Mouse (Mus musculus): ENCODE data around the gene Ripor3. TPM values are rescaled to one million over a fixed set of nuclear protein-coding genes. Genes with fewer than 3 reads are reported as not detected.

The Ripor3 gene
- polyA plus RNA-seq, 1 experiment = 0.13 TPM

GRCm38 (mm10) chr2:167965911-167966310, 44.5 kb downstream of the Ripor3 start:
- no peak for TF ChIP-seq TAL1 (IDR thresholded peaks at IDR 0.05; ENCODE audit: low read length)
- no peak for TF ChIP-seq GATA1 (IDR thresholded peaks at IDR 0.05; ENCODE audit: low read length)
- Histone ChIP-seq H3K4me3 (replicated peaks) (no peak overlapping the region), H3K36me3 (ENCODE audit: control insufficient read depth) (peaks cover 75% of the 10 kb centered on the region)

GRCm38 (mm10) chr2:167964320-167964719, 46.1 kb downstream of the Ripor3 start:
- no peak overlapping the region for H3K4me3 ChIP-seq (replicated peaks)
- no peaks in the 10 kb centered on the region for H3K9me3 ChIP-seq (ENCODE audit: control insufficient read depth, low read length)
- TF ChIP-seq TAL1 (IDR thresholded peaks at IDR 0.05; ENCODE audit: low read length) (no peak), GATA1 (IDR thresholded peaks at IDR 0.05; ENCODE audit: low read length) (no peak)
- peaks cover 7% of the 10 kb centered on the region for H3K4me1 ChIP-seq (ENCODE audit: control insufficient read depth)
- H3K36me3 ChIP-seq (ENCODE audit: control insufficient read depth) = peaks cover 61% of the 10 kb centered on the region
- no peaks in the 10 kb centered on the region for H3K27me3 ChIP-seq (ENCODE audit: control insufficient read depth)

More at GRCm38 (mm10) chr2:167965911-167966310, 44.5 kb downstream of the Ripor3 start:
- H3K9me3 ChIP-seq (ENCODE audit: control insufficient read depth, low read length) = no peaks in the 10 kb centered on the region
- H3K27me3 ChIP-seq (ENCODE audit: control insufficient read depth) = no peaks in the 10 kb centered on the region
- no peaks in the 10 kb centered on the region; the same call in 1 of the 2 replicates for H3K4me1 ChIP-seq (ENCODE audit: control insufficient read depth)

GRCm38 (mm10) chr2:167963778-167964300, 46.6 kb downstream of the Ripor3 start:
- Histone ChIP-seq H3K36me3 (ENCODE audit: control insufficient read depth) (peaks cover 58% of the 10 kb centered on the region), H3K4me3 (replicated peaks) (no peak overlapping the region), H3K27me3 (ENCODE audit: control insufficient read depth) (no peaks in the 10 kb centered on the region), H3K9me3 (ENCODE audit: control insufficient read depth, low read length) (no peaks in the 10 kb centered on the region), H3K4me1 (ENCODE audit: control insufficient read depth) (peaks cover 9% of the 10 kb centered on the region)
- no peak for TF ChIP-seq TAL1 (IDR thresholded peaks at IDR 0.05; ENCODE audit: low read length)
- TF ChIP-seq GATA1 (IDR thresholded peaks at IDR 0.05; ENCODE audit: low read length) = no peak

GRCm38 (mm10) chr2:167963176-167963575, 47.2 kb downstream of the Ripor3 start:
- H3K4me3 ChIP-seq (replicated peaks) = no peak overlapping the region
- H3K4me1 ChIP-seq (ENCODE audit: control insufficient read depth) = peaks cover 9% of the 10 kb centered on the region
- H3K9me3 ChIP-seq (ENCODE audit: control insufficient read depth, low read length) = no peaks in the 10 kb centered on the region
- peaks cover 51% of the 10 kb centered on the region for H3K36me3 ChIP-seq (ENCODE audit: control insufficient read depth)
- TF ChIP-seq TAL1 (IDR thresholded peaks at IDR 0.05; ENCODE audit: low read length) (no peak), GATA1 (IDR thresholded peaks at IDR 0.05; ENCODE audit: low read length) (no peak)
- no peaks in the 10 kb centered on the region for H3K27me3 ChIP-seq (ENCODE audit: control insufficient read depth)

- Histone ChIP-seq H3K9me3 (ENCODE audit: control insufficient read depth, low read length) (no peaks in the 10 kb centered on the region), H3K4me1 (ENCODE audit: control insufficient read depth) (peaks cover 9% of the 10 kb centered on the region), H3K4me3 (replicated peaks) (no peak overlapping the region), H3K36me3 (ENCODE audit: control insufficient read depth) (peaks cover 43% of the 10 kb centered on the region), H3K27me3 (ENCODE audit: control insufficient read depth) (no peaks in the 10 kb centered on the region)
- TF ChIP-seq GATA1 (IDR thresholded peaks at IDR 0.05; ENCODE audit: low read length) (no peak), TAL1 (IDR thresholded peaks at IDR 0.05; ENCODE audit: low read length) (no peak)
Measured at GRCm38 (mm10) chr2:167962347-167962746, 48.1 kb downstream of the Ripor3 start.

GRCm38 (mm10) chr2:167960584-167960983, 49.8 kb downstream of the Ripor3 start:
- peaks cover 9% of the 10 kb centered on the region for H3K4me1 ChIP-seq (ENCODE audit: control insufficient read depth)
- H3K4me3 ChIP-seq (replicated peaks) = no peak overlapping the region
- H3K9me3 ChIP-seq (ENCODE audit: control insufficient read depth, low read length) = no peaks in the 10 kb centered on the region
- H3K27me3 ChIP-seq (ENCODE audit: control insufficient read depth) = no peaks in the 10 kb centered on the region
- peaks cover 25% of the 10 kb centered on the region for H3K36me3 ChIP-seq (ENCODE audit: control insufficient read depth)
- TF ChIP-seq TAL1 (IDR thresholded peaks at IDR 0.05; ENCODE audit: low read length) (no peak), GATA1 (IDR thresholded peaks at IDR 0.05; ENCODE audit: low read length) (no peak)

- Histone ChIP-seq H3K4me1 (ENCODE audit: control insufficient read depth) (peaks cover 9% of the 10 kb centered on the region), H3K36me3 (ENCODE audit: control insufficient read depth) (peaks cover 19% of the 10 kb centered on the region)
Measured at GRCm38 (mm10) chr2:167959996-167960395, 50.4 kb downstream of the Ripor3 start.

GRCm38 (mm10) chr2:167959384-167959911, 51.0 kb downstream of the Ripor3 start:
- H3K4me1 ChIP-seq (ENCODE audit: control insufficient read depth) = peaks cover 9% of the 10 kb centered on the region
- H3K9me3 ChIP-seq (ENCODE audit: control insufficient read depth, low read length) = no peaks in the 10 kb centered on the region
- TF ChIP-seq GATA1 (IDR thresholded peaks at IDR 0.05; ENCODE audit: low read length) (no peak), TAL1 (IDR thresholded peaks at IDR 0.05; ENCODE audit: low read length) (no peak)
- peaks cover 16% of the 10 kb centered on the region for H3K36me3 ChIP-seq (ENCODE audit: control insufficient read depth)
- no peak overlapping the region for H3K4me3 ChIP-seq (replicated peaks)
- H3K27me3 ChIP-seq (ENCODE audit: control insufficient read depth) = no peaks in the 10 kb centered on the region

More at GRCm38 (mm10) chr2:167959996-167960395, 50.4 kb downstream of the Ripor3 start:
- no peak for TF ChIP-seq TAL1 (IDR thresholded peaks at IDR 0.05; ENCODE audit: low read length)
- no peak for TF ChIP-seq GATA1 (IDR thresholded peaks at IDR 0.05; ENCODE audit: low read length)
- no peak overlapping the region for H3K4me3 ChIP-seq (replicated peaks)
- H3K27me3 ChIP-seq (ENCODE audit: control insufficient read depth) = no peaks in the 10 kb centered on the region
- H3K9me3 ChIP-seq (ENCODE audit: control insufficient read depth, low read length) = no peaks in the 10 kb centered on the region

- peaks cover 9% of the 10 kb centered on the region for H3K4me1 ChIP-seq (ENCODE audit: control insufficient read depth)
- H3K9me3 ChIP-seq (ENCODE audit: control insufficient read depth, low read length) = no peaks in the 10 kb centered on the region
- H3K27me3 ChIP-seq (ENCODE audit: control insufficient read depth) = no peaks in the 10 kb centered on the region
- no peak for TF ChIP-seq GATA1 (IDR thresholded peaks at IDR 0.05; ENCODE audit: low read length)
- TF ChIP-seq TAL1 (IDR thresholded peaks at IDR 0.05; ENCODE audit: low read length) = no peak
- no peak overlapping the region for H3K4me3 ChIP-seq (replicated peaks)
- H3K36me3 ChIP-seq (ENCODE audit: control insufficient read depth) = peaks cover 10% of the 10 kb centered on the region
Measured at GRCm38 (mm10) chr2:167958843-167959242, 51.6 kb downstream of the Ripor3 start.

Data from erythroblast, embryonic 14.5 days (primary cell).